Mouse (Mus musculus) myocyte (in vitro differentiated cells): ENCODE measurements at regions not wholly inside any gene's neighbourhood (a gene's known extent, or its start where the extent isn't known, plus 50 kb on each side); places are given as distances from the start of the nearest gene placed in this dataset.

Experiments used
- CEBPB ChIP-seq: IDR thresholded peaks from 2 replicates; pipeline ENCODE4 v1.6.1; 2011; ENCODE audit warnings: mild to moderate bottlenecking, moderate library complexity; ENCODE audit not compliant: poor library complexity, insufficient read depth, severe bottlenecking
- POLR2A ChIP-seq: IDR thresholded peaks from one replicate; pipeline ENCODE4 v1.6.1; 2011; ENCODE audit warnings: low read depth, mild to moderate bottlenecking, control low read depth, moderate library complexity; ENCODE audit not compliant: insufficient read length
- TCF3 ChIP-seq: IDR thresholded peaks from one replicate; pipeline ENCODE4 v1.6.1; 2011; ENCODE audit warnings: low read depth, control low read depth; ENCODE audit not compliant: insufficient read length
- USF1 ChIP-seq: IDR thresholded peaks from one replicate; pipeline ENCODE4 v1.6.1; 2011; ENCODE audit warnings: low read depth, mild to moderate bottlenecking, control low read depth, moderate library complexity

DNA sequence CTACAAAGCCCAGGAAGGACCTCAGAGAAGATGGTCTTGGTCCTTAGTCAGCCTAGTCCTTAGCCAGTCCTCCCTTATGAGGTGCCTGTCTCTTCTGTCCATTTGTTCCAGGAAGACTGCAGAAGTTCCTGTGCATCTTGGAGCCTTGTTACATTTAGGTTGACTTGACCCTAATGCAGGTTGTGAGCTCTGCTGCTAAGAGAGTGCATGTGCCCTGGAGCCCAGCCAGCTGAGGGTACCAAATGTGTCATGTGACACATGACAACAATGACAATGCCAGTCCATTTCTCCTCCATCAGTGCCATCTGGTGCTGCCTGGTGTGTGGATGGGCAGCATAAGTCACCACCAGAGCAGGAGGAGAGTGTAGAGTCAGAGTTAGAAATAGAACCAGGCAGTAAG lies 61.7 kb upstream of the Gm12830 start:
- no peak for TF ChIP-seq POLR2A
- TF ChIP-seq TCF3: no peak
- TF ChIP-seq USF1: no peak
- no peak for TF ChIP-seq CEBPB
